Mouse (Mus musculus): ENCODE measurements around the gene Tmem234. TPM values are rescaled to one million over a fixed set of nuclear protein-coding genes. Genes with fewer than 3 reads are reported as not detected.

The Tmem234 gene
- polyA plus RNA-seq, 1 experiment, result 53.2 TPM

- H3K4me3 ChIP-seq (replicated peaks), result peak overlapping the region; percentile 73
- H3K9me3 ChIP-seq (ENCODE audit: control insufficient read depth, low read length), result no peaks in the 10 kb centered on the region
- TF ChIP-seq GATA1 (IDR thresholded peaks at IDR 0.05; ENCODE audit: low read length) (no peak), TAL1 (IDR thresholded peaks at IDR 0.05; ENCODE audit: low read length) (no peak)
- H3K4me1 ChIP-seq (ENCODE audit: control insufficient read depth), result peaks cover 57% of the 10 kb centered on the region
- H3K36me3 ChIP-seq (ENCODE audit: control insufficient read depth), result peaks cover 31% of the 10 kb centered on the region
- H3K27me3 ChIP-seq (ENCODE audit: control insufficient read depth), result no peaks in the 10 kb centered on the region
Measured at GRCm38 (mm10) chr4:129618031-129618430, 17.6 kb downstream of the Tmem234 start.

GRCm38 (mm10) chr4:129618786-129619691 lies 18.6 kb downstream of the Tmem234 start, which contains the start of gene Iqcc:
Gene Iqcc (minus strand): TSS chr4:129619099.
- no peaks in the 10 kb centered on the region for H3K9me3 ChIP-seq (ENCODE audit: control insufficient read depth, low read length)
- TF ChIP-seq GATA1 (IDR thresholded peaks at IDR 0.05; ENCODE audit: low read length) (no peak), TAL1 (IDR thresholded peaks at IDR 0.05; ENCODE audit: low read length) (no peak)
- no peaks in the 10 kb centered on the region for H3K27me3 ChIP-seq (ENCODE audit: control insufficient read depth)
- peaks cover 65% of the 10 kb centered on the region for H3K4me1 ChIP-seq (ENCODE audit: control insufficient read depth)
- H3K4me3 ChIP-seq (replicated peaks), result peak within 1 kb of the TSS; percentile 73
- H3K36me3 ChIP-seq (ENCODE audit: control insufficient read depth), result peaks cover 28% of the 10 kb centered on the region

- peaks cover 80% of the 10 kb centered on the region for H3K4me1 ChIP-seq (ENCODE audit: control insufficient read depth)
Measured at GRCm38 (mm10) chr4:129620419-129621282, 20.2 kb downstream of the Tmem234 start.

GRCm38 (mm10) chr4:129621283-129621841 lies 20.9 kb downstream of the Tmem234 start:
- Histone ChIP-seq H3K36me3 (ENCODE audit: control insufficient read depth) (peaks cover 30% of the 10 kb centered on the region), H3K4me1 (ENCODE audit: control insufficient read depth) (peaks cover 86% of the 10 kb centered on the region), H3K9me3 (ENCODE audit: control insufficient read depth, low read length) (no peaks in the 10 kb centered on the region), H3K27me3 (ENCODE audit: control insufficient read depth) (no peaks in the 10 kb centered on the region), H3K4me3 (replicated peaks) (no peak overlapping the region)
- no peak for TF ChIP-seq TAL1 (IDR thresholded peaks at IDR 0.05; ENCODE audit: low read length)

More at GRCm38 (mm10) chr4:129620419-129621282, 20.2 kb downstream of the Tmem234 start:
- TF ChIP-seq GATA1 (IDR thresholded peaks at IDR 0.05; ENCODE audit: low read length), result no peak
- TF ChIP-seq TAL1 (IDR thresholded peaks at IDR 0.05; ENCODE audit: low read length), result no peak
- Histone ChIP-seq H3K36me3 (ENCODE audit: control insufficient read depth) (peaks cover 29% of the 10 kb centered on the region), H3K9me3 (ENCODE audit: control insufficient read depth, low read length) (no peaks in the 10 kb centered on the region), H3K4me3 (replicated peaks) (no peak overlapping the region), H3K27me3 (ENCODE audit: control insufficient read depth) (no peaks in the 10 kb centered on the region)

- Histone ChIP-seq H3K4me3 (replicated peaks) (peak overlapping the region; percentile 69), H3K27me3 (ENCODE audit: control insufficient read depth) (no peaks in the 10 kb centered on the region), H3K36me3 (ENCODE audit: control insufficient read depth) (peaks cover 30% of the 10 kb centered on the region), H3K4me1 (ENCODE audit: control insufficient read depth) (peaks cover 87% of the 10 kb centered on the region), H3K9me3 (ENCODE audit: control insufficient read depth, low read length) (no peaks in the 10 kb centered on the region)
- TF ChIP-seq TAL1 (IDR thresholded peaks at IDR 0.05; ENCODE audit: low read length) (no peak), GATA1 (IDR thresholded peaks at IDR 0.05; ENCODE audit: low read length) (0 out of 2 replicates have a peak, but pooled peaks have one; percentile 15)
Measured at GRCm38 (mm10) chr4:129622120-129622802, 21.8 kb downstream of the Tmem234 start.

- peaks cover 80% of the 10 kb centered on the region for H3K4me1 ChIP-seq (ENCODE audit: control insufficient read depth)
- no peak for TF ChIP-seq TAL1 (IDR thresholded peaks at IDR 0.05; ENCODE audit: low read length)
- TF ChIP-seq GATA1 (IDR thresholded peaks at IDR 0.05; ENCODE audit: low read length), result no peak
- no peaks in the 10 kb centered on the region for H3K27me3 ChIP-seq (ENCODE audit: control insufficient read depth)
- H3K9me3 ChIP-seq (ENCODE audit: control insufficient read depth, low read length), result no peaks in the 10 kb centered on the region
- H3K4me3 ChIP-seq (replicated peaks), result peak overlapping the region; percentile 69
- H3K36me3 ChIP-seq (ENCODE audit: control insufficient read depth), result peaks cover 34% of the 10 kb centered on the region
Measured at GRCm38 (mm10) chr4:129622803-129623535, 22.5 kb downstream of the Tmem234 start.

GRCm38 (mm10) chr4:129623681-129624091 lies 23.2 kb downstream of the Tmem234 start, which contains the start of gene Ccdc28b:
Gene Ccdc28b (minus strand): TSS chr4:129623947.
- peaks cover 73% of the 10 kb centered on the region for H3K4me1 ChIP-seq (ENCODE audit: control insufficient read depth)
- no peaks in the 10 kb centered on the region for H3K27me3 ChIP-seq (ENCODE audit: control insufficient read depth)
- H3K9me3 ChIP-seq (ENCODE audit: control insufficient read depth, low read length), result no peaks in the 10 kb centered on the region
- peak within 1 kb of the TSS; percentile 69 for H3K4me3 ChIP-seq (replicated peaks)
- no peak for TF ChIP-seq TAL1 (IDR thresholded peaks at IDR 0.05; ENCODE audit: low read length)
- no peak for TF ChIP-seq GATA1 (IDR thresholded peaks at IDR 0.05; ENCODE audit: low read length)
- H3K36me3 ChIP-seq (ENCODE audit: control insufficient read depth), result peaks cover 41% of the 10 kb centered on the region
